Mouse (Mus musculus) G1E (cell line): Measurements from ENCODE around the gene Best3.

Experiments used
- CTCF ChIP-seq: IDR thresholded peaks from 2 replicates; pipeline ENCODE4 v1.5.1; 2012; ENCODE audit warnings: low read depth, low read length, inconsistent platforms, mixed read lengths
- GATA1 ChIP-seq: IDR thresholded peaks from 2 replicates; pipeline ENCODE4 v1.6.1; 2012; ENCODE audit warnings: borderline replicate concordance, low read length, inconsistent platforms, mixed read lengths
- POLR2AphosphoS5 ChIP-seq: IDR thresholded peaks from 2 replicates; pipeline ENCODE4 v1.6.1; 2012; ENCODE audit warnings: low read depth, low read length, inconsistent platforms; ENCODE audit not compliant: insufficient replicate concordance
- TAL1 ChIP-seq: conservative IDR thresholded peaks from 2 replicates; pipeline ENCODE4 v1.6.1; 2012; ENCODE audit warnings: low read depth, low read length, inconsistent platforms, mixed read lengths

DNA sequence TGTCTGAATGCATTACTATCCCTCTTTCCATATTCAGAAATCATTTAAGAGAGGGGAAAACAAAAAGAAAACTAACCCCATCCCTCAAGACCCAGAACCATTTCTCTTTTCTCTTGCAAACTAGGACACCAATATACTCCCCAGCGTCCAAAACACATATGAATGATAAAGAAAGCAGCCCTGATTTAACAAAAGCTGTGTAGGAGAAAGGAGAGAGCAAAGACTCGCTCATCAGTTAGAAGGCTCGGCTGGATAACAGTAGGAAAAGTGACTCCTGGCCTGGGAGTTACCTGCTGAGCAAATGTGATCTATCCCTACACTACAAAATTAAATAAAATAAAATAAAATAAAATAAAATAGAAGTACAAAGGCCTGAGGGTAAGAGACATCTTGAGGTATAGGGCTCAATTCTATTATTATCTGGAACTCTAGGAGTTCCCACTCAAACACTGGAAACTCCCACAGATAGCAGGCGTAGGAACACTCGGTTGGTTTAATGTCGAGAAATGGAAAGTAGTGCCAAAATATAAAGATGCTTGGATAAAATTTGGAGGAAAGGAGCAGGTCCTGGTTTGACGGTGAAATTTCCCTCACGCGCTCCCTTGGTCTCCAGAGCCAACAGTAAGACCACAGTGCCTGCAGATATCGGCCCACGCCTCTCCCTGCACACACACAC is 29.5 kb upstream of the Best3 start:
- TF ChIP-seq POLR2AphosphoS5 (no peak), CTCF (no peak), TAL1 (no peak), GATA1 (no peak)
